Mouse (Mus musculus): Measurements from ENCODE around the gene Trak1.

- TF ChIP-seq GATA1 (IDR thresholded peaks at IDR 0.05; ENCODE audit: borderline replicate concordance, low read length) (no peak), FLI1 (IDR thresholded peaks at IDR 0.05; ENCODE audit: low read length) (no peak)
These were observed 129.1 kb downstream of the Trak1 start for GRCm38 (mm10) chr9:121426451-121426850.

All from megakaryocyte, embryonic 14.5 days (primary cell).